Mouse (Mus musculus) cortical plate, adult 2 months (tissue): ENCODE data around the gene Aqp2.

Experiments used
- CTCF ChIP-seq: fragments of 200-500 bp; IDR thresholded peaks from 2 replicates; pipeline ENCODE4 v1.5.1; 2011; ENCODE audit warnings: mild to moderate bottlenecking, control low read depth, low read length; ENCODE audit not compliant: insufficient read depth; ENCODE audit errors: extremely low read depth
- POLR2A ChIP-seq: fragments of 200-500 bp; IDR thresholded peaks from 2 replicates; pipeline ENCODE4 v1.6.1; 2011; ENCODE audit warnings: mild to moderate bottlenecking, low read length, control low read depth; ENCODE audit not compliant: insufficient read depth; ENCODE audit errors: extremely low read depth

DNA sequence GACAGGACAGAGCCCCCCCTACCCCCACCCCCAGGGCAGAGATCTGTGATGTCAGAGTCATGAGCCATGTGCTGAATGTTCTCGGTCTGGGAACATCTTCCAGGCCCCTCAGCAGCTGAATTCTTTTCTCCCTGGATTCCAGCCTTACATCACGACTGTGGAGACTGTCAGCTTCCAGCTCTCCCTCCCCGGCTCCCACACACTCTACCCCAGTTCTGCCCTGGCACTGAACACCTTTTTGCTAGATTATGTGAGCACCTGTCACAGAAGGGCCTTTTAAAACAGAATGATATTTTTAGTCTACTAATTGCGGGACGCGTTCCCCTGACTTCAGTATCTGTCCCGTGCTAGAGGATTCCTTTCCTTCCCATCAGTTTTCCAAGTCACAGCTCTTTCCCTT is 32.7 kb downstream of the Aqp2 start:
- TF ChIP-seq CTCF (no peak), POLR2A (no peak)
